Comparison of ENCODE assay signal across 19 mouse cellular contexts in genomic region chr1:52752706-52753105, GRCm38 (mm10). TPM values are rescaled to one million over a fixed set of nuclear protein-coding genes. Genes with fewer than 3 reads are reported as not detected.
DNase-seq lines count a peak whose midpoint lies in the region; ATAC-seq and TF ChIP-seq lines count a peak whose summit lies in the region.
"Had no signal": no experiment of that assay in that cellular context is flagged by ENCODE, and none has a peak within 500 bp of the region (broad histone marks: within the 10 kb centered on the region; RNA-seq: fewer than 3 reads in every experiment).

No protein-coding gene starts in this region.

- H3K79me2 ChIP-seq in MEL (ENCODE audit: control insufficient read depth, insufficient read depth, low read length, poor library complexity), result no peaks in the 10 kb centered on the region

- TF ChIP-seq EP300 in MEL (IDR thresholded peaks at IDR 0.05; ENCODE audit: low read depth in 1 of 2, low read length in 2 of 2), result peak in 1 of 2 experiments; percentile 15; a peak in 1 of 4 replicates

- no peak for TF ChIP-seq CTCF in MEL (IDR thresholded peaks at IDR 0.05 in 2 of 3, conservative IDR thresholded peaks at IDR 0.05 in 1 of 3; ENCODE audit: control insufficient read depth in 1 of 3, insufficient read depth in 1 of 3, low read depth in 2 of 3, low read length in 3 of 3, poor library complexity in 1 of 3, severe bottlenecking in 1 of 3)

- H3K27me3 ChIP-seq in heart, embryonic 10.5 days (ENCODE audit: insufficient read depth, poor library complexity, severe bottlenecking), result no peaks in the 10 kb centered on the region
- H3K27me3 ChIP-seq in MEL (ENCODE audit: control insufficient read depth in 1 of 2, insufficient read depth in 2 of 2, low read length in 2 of 2), result no peaks in the 10 kb centered on the region
- H3K27me3 ChIP-seq in heart, embryonic 11.5 days (ENCODE audit: control insufficient read depth, insufficient read depth, low read length), result no peaks in the 10 kb centered on the region
- H3K27me3 ChIP-seq: kidney, embryonic 15.5 days; liver, embryonic 13.5 days; neural tube, embryonic 12.5 days had no signal

- H3K4me1 ChIP-seq in heart, embryonic 10.5 days, result peaks cover 5% of the 10 kb centered on the region; the same call in 1 of the 2 replicates
- H3K4me1 ChIP-seq in MEL (ENCODE audit: control insufficient read depth in 1 of 2, insufficient read depth in 2 of 2, low read length in 2 of 2), result peaks cover 8 to 9% of the 10 kb centered on the region in 2 experiments
- peaks cover 3% of the 10 kb centered on the region; the same call in 1 of the 2 replicates for H3K4me1 ChIP-seq in heart, embryonic 11.5 days (ENCODE audit: control insufficient read depth, insufficient read depth, low read length)
- H3K4me1 ChIP-seq: embryonic facial prominence, embryonic 10.5 days; kidney, embryonic 15.5 days; neural tube, embryonic 12.5 days had no signal

- TF ChIP-seq POLR2A in MEL (IDR thresholded peaks at IDR 0.05; ENCODE audit: control insufficient read depth in 1 of 2, insufficient read depth in 1 of 2, low read depth in 1 of 2, low read length in 2 of 2, poor library complexity in 1 of 2), result no peak

- ATAC-seq in heart, embryonic 11.5 days (replicated peaks; ENCODE audit: insufficient number of reproducible peaks, low FRiP score, low TSS enrichment), result no peak
- ATAC-seq in megakaryocyte progenitor cell, adult 5-6 weeks (replicated peaks; ENCODE audit: poor library complexity), result peak; percentile 75
- ATAC-seq: CD4-positive, CD25-positive, alpha-beta regulatory T cell, adult 4 months; forebrain, postnatal 0 days; midbrain, embryonic 16.5 days had no signal

- peak overlapping the region; percentile 59; the same call in 1 of the 2 replicates for H3K27ac ChIP-seq in heart, embryonic 10.5 days
- no peak overlapping the region for H3K27ac ChIP-seq in MEL (ENCODE audit: control insufficient read depth, low read depth, low read length)
- H3K27ac ChIP-seq in heart, embryonic 11.5 days (ENCODE audit: low read depth, low read length), result 0 out of 2 replicates have a peak overlapping the region, but pooled peaks have one; percentile 41
- H3K27ac ChIP-seq: embryonic facial prominence, embryonic 10.5 days; kidney, embryonic 15.5 days; liver, embryonic 13.5 days; neural tube, embryonic 12.5 days had no signal

- 54% methylated on average over 3 of the region's 3 CpGs for WGBS in heart, embryonic 10.5 days
- 44% methylated on average over 3 of the region's 3 CpGs for WGBS in heart, embryonic 11.5 days (ENCODE audit: insufficient replicate concordance)

- no peak for DNase-seq in heart, embryonic 10.5 days (ENCODE audit: low spot score)
- DNase-seq in heart, adult 8-10 months (ENCODE audit: low spot score), result no peak
- peak; percentile 82 for DNase-seq in MEL (ENCODE audit: low read depth, low spot score)
- no peak for DNase-seq in gastrocnemius, adult 18-20 months (ENCODE audit: low spot score)
- no peak for DNase-seq in ovary, postnatal 10 days (ENCODE audit: low spot score)
- DNase-seq: adrenal gland, adult 8-10 months; cerebellum, adult 9-10 months; forebrain, postnatal 0 days; layer of hippocampus, adult 9-11 months; liver, embryonic 13.5 days; lung, postnatal 14 days; thymus, postnatal 4 days had no signal

- no peak for TF ChIP-seq RAD21 in MEL (IDR thresholded peaks at IDR 0.05; ENCODE audit: low read depth, low read length)

- H3K36me3 ChIP-seq in heart, embryonic 10.5 days, result no peaks in the 10 kb centered on the region
- peaks cover 0 to 9% of the 10 kb centered on the region in 2 experiments; a peak in 2 of 4 replicates for H3K36me3 ChIP-seq in MEL (ENCODE audit: control insufficient read depth in 1 of 2, insufficient read depth in 2 of 2, low read length in 2 of 2)
- H3K36me3 ChIP-seq in heart, embryonic 11.5 days (ENCODE audit: control insufficient read depth, insufficient read depth, low read length), result no peaks in the 10 kb centered on the region
- H3K36me3 ChIP-seq: embryonic facial prominence, embryonic 10.5 days; kidney, embryonic 15.5 days; liver, embryonic 13.5 days; neural tube, embryonic 12.5 days had no signal

- H3K9me3 ChIP-seq in heart, embryonic 10.5 days, result no peaks in the 10 kb centered on the region
- no peaks in the 10 kb centered on the region for H3K9me3 ChIP-seq in MEL (replicated peaks; ENCODE audit: insufficient read depth, low read length)
- H3K9me3 ChIP-seq in heart, embryonic 11.5 days (replicated peaks; ENCODE audit: control insufficient read depth, low read length), result no peaks in the 10 kb centered on the region
- H3K9me3 ChIP-seq: embryonic facial prominence, embryonic 10.5 days; kidney, embryonic 15.5 days; liver, embryonic 13.5 days; neural tube, embryonic 12.5 days had no signal

- no peak overlapping the region for H3K9ac ChIP-seq in MEL (ENCODE audit: control insufficient read depth, low read depth, low read length, poor library complexity, severe bottlenecking)
- H3K9ac ChIP-seq in heart, embryonic 11.5 days (ENCODE audit: low read depth, low read length), result no peak overlapping the region
- H3K9ac ChIP-seq: forebrain, postnatal 0 days; kidney, embryonic 15.5 days; liver, embryonic 13.5 days; neural tube, embryonic 12.5 days had no signal

- no peak overlapping the region for H3K4me3 ChIP-seq in heart, embryonic 10.5 days
- no peak overlapping the region for H3K4me3 ChIP-seq in MEL (ENCODE audit: control insufficient read depth in 1 of 2, insufficient read depth in 1 of 2, low read depth in 2 of 2, low read length in 2 of 2)
- no peak overlapping the region for H3K4me3 ChIP-seq in heart, embryonic 11.5 days (ENCODE audit: low read depth, low read length)
- H3K4me3 ChIP-seq: embryonic facial prominence, embryonic 10.5 days; kidney, embryonic 15.5 days; liver, embryonic 13.5 days; neural tube, embryonic 12.5 days had no signal

- H3K4me2 ChIP-seq in heart, embryonic 11.5 days, result no peak overlapping the region; the same call in 1 of the 2 replicates
- H3K4me2 ChIP-seq: kidney, embryonic 15.5 days; liver, embryonic 13.5 days; neural tube, embryonic 12.5 days had no signal

TF ChIP-seq in MEL, 35 proteins besides CTCF, POLR2A, EP300 and RAD21:
- 0 out of 2 replicates have a peak, but pooled peaks have one; percentile 13 for TF ChIP-seq RCOR1 (IDR thresholded peaks at IDR 0.05; ENCODE audit: low read depth, low read length)
- no peak for TF ChIP-seq MAZ (IDR thresholded peaks at IDR 0.05; ENCODE audit: low read depth, low read length)
- no peak for TF ChIP-seq TBP (IDR thresholded peaks at IDR 0.05; ENCODE audit: low read depth, low read length)
- peak; percentile 65; the same call in 1 of the 2 replicates for TF ChIP-seq MEF2A (IDR thresholded peaks at IDR 0.05; ENCODE audit: extremely low read depth, insufficient replicate concordance, low read depth, low read length, poor library complexity, severe bottlenecking)
- 0 out of 2 replicates have a peak, but pooled peaks have one; percentile 14 for TF ChIP-seq GATA1 (IDR thresholded peaks at IDR 0.05; ENCODE audit: low read depth, low read length)
- peak; percentile 86 for TF ChIP-seq MAFK (IDR thresholded peaks at IDR 0.05; ENCODE audit: borderline replicate concordance, low read depth, low read length)
- peak; percentile 52; the same call in 1 of the 2 replicates for TF ChIP-seq ETS1 (IDR thresholded peaks at IDR 0.05; ENCODE audit: low read depth, low read length)
- peak; percentile 32; the same call in 1 of the 2 replicates for TF ChIP-seq TAL1 (IDR thresholded peaks at IDR 0.05; ENCODE audit: low read length)
- no peak for TF ChIP-seq SIN3A (IDR thresholded peaks at IDR 0.05; ENCODE audit: low read length)
- 0 out of 2 replicates have a peak, but pooled peaks have one; percentile 54 for TF ChIP-seq GABPA (IDR thresholded peaks at IDR 0.05; ENCODE audit: low read depth, low read length)
TF ChIP-seq in MEL: peak in this region for 7.

RNA-seq across cellular contexts. Expression of gene Mfsd6, which starts 25.4 kb away (rescaled TPM):
- polyA plus RNA-seq in heart, embryonic 10.5 days (2016; fragmentation: Nextera tagmentation; extraction: Ambion mirVana), result 2.0 and 2.2 TPM in 2 replicates
- total RNA-seq in heart, adult 8-10 months (2022), result 10 to 100 TPM; 19.9 to 22.8 (median 21.4) TPM
- total RNA-seq in MEL (2012; rRNA removed), result 2.9 and 4.3 TPM in 2 replicates
- 1 to 10 TPM in 1 of 2 experiments, not detected in 1; 6.4 TPM for polyA plus RNA-seq in MEL (2012; ENCODE audit: insufficient read depth in 1 of 2, insufficient read length in 2 of 2, low read depth in 1 of 2, low replicate concordance in 2 of 2, missing spikeins in 1 of 2)
- 2.3 and 4.8 TPM in 2 replicates for polyA plus RNA-seq in heart, embryonic 11.5 days (2014; fragmentation: Nextera tagmentation; extraction: Ambion mirVana)
- total RNA-seq in megakaryocyte progenitor cell, adult 5-6 weeks (2015), result 5.4 and 6.2 TPM in 2 replicates
- total RNA-seq in megakaryocyte progenitor cell, adult 5-6 weeks (2017), result 3.5 and 5.0 TPM in 2 replicates
- total RNA-seq in gastrocnemius, adult 18-20 months (2021), result 1 to 10 TPM; 5.1 to 5.3 TPM
